Mouse (Mus musculus): ENCODE data around the gene Catsper2.

- no peak for TF ChIP-seq CTCF (IDR thresholded peaks at IDR 0.05; ENCODE audit: low read depth)
- TF ChIP-seq EP300 (optimal IDR thresholded peaks at IDR 0.05), result no peak
Observed at GRCm38 (mm10) chr2:121452361-121452760, 38.8 kb upstream of the Catsper2 start.
